Mouse (Mus musculus): ENCODE data around the gene 9930021J03Rik.

- TF ChIP-seq GATA1 (IDR thresholded peaks at IDR 0.05; ENCODE audit: borderline replicate concordance, low read length) (no peak), FLI1 (IDR thresholded peaks at IDR 0.05; ENCODE audit: low read length) (no peak)
These were observed 135.5 kb downstream of the 9930021J03Rik start for GRCm38 (mm10) chr19:29670247-29670646.
